Mouse (Mus musculus) midbrain, embryonic 12.5 days (tissue): ENCODE results near the gene Gm45021. TPM values are rescaled to one million over a fixed set of nuclear protein-coding genes. Genes with fewer than 3 reads are reported as not detected.
"Not testable (repeated sequence)": the region's sequence is repeated elsewhere in the genome, so short reads cannot be mapped to it uniquely, and the experiment has no call there.

Experiments used
- ATAC-seq: fragments of 200-750 bp; cut with Nextera tagmentation; 2 replicates; pipeline ENCODE4 v1.8.0; 2017; ENCODE audit warnings: low read depth, moderate TSS enrichment, moderate library complexity; ENCODE audit not compliant: low FRiP score
- H3K27ac ChIP-seq: fragments of 300-500 bp; sonication (generic); replicated peaks from 2 replicates; pipeline ENCODE4 v1.5.1; 2016; ENCODE audit warnings: mild to moderate bottlenecking
- H3K27me3 ChIP-seq: fragments of 300-500 bp; sonication (generic); 2 replicates; pipeline ENCODE4 v1.6.1; 2016; ENCODE audit warnings: mild to moderate bottlenecking
- H3K36me3 ChIP-seq: fragments of 300-500 bp; sonication (generic); 2 replicates; pipeline ENCODE4 v1.6.1; 2016
- H3K4me1 ChIP-seq: fragments of 300-500 bp; sonication (generic); 2 replicates; pipeline ENCODE4 v1.6.1; 2016
- H3K4me2 ChIP-seq: fragments of 300-500 bp; sonication (generic); replicated peaks from 2 replicates; pipeline ENCODE4 v1.6.1; 2016; ENCODE audit warnings: mild to moderate bottlenecking, moderate library complexity
- H3K4me3 ChIP-seq: fragments of 300-500 bp; sonication (generic); 2 replicates; pipeline ENCODE4 v1.5.1; 2016; ENCODE audit warnings: mild to moderate bottlenecking
- H3K9ac ChIP-seq: fragments of 300-500 bp; sonication (generic); replicated peaks from 2 replicates; pipeline ENCODE4 v1.6.1; 2016; ENCODE audit warnings: mild to moderate bottlenecking, moderate library complexity
- H3K9me3 ChIP-seq: fragments of 300-500 bp; sonication (generic); 2 replicates; pipeline ENCODE4 v1.6.1; 2016; ENCODE audit warnings: mild to moderate bottlenecking
- WGBS: fragments of 180-500 bp; shearing (Covaris S2); methylation state at CpG from one replicate; pipeline ENCODE4 v1.1.7; 2016; 5-methylcytosine and 5-hydroxymethylcytosine counted together
- polyA plus RNA-seq: library from polyadenylated mRNA; unstranded; fragments of >200 nt; fragmentation: Nextera tagmentation; extraction: Ambion mirVana; gene quantifications from 2 replicates; pipeline ENCODE4 v1.2.1, GENCODE M21; 2016

Gm45021 gene
- polyA plus RNA-seq, 1 experiment from 2014 or later: not detected

DNA sequence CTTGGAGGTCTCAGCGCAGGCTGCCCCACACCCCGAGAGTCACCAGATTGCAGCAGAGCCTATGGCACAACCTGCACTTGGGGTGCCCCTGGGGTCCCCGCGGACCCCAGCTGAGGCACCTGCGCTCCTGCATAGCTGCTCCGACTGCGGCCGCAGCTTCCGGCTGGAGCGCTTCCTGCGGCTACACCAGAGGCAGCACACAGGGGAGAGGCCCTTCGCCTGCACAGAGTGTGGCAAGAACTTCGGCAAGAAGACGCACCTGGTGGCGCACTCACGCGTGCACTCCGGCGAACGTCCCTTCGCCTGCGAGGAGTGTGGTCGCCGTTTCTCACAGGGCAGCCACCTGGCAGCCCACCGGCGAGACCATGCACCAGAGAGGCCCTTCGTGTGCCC lies 7.8 kb downstream of the Gm45021 start:
- H3K36me3 ChIP-seq: peaks cover 48% of the 10 kb centered on the region
- peaks cover 24% of the 10 kb centered on the region for H3K4me1 ChIP-seq
- H3K27ac ChIP-seq: no peak overlapping the region
- peaks cover 16% of the 10 kb centered on the region for H3K9me3 ChIP-seq
- no peak overlapping the region for H3K9ac ChIP-seq
- WGBS: 96% methylated on average over 27 of the region's 27 CpGs
- no peak overlapping the region for H3K4me3 ChIP-seq
- H3K27me3 ChIP-seq: no peaks in the 10 kb centered on the region
- H3K4me2 ChIP-seq: no peak overlapping the region
- no peak for ATAC-seq

DNA sequence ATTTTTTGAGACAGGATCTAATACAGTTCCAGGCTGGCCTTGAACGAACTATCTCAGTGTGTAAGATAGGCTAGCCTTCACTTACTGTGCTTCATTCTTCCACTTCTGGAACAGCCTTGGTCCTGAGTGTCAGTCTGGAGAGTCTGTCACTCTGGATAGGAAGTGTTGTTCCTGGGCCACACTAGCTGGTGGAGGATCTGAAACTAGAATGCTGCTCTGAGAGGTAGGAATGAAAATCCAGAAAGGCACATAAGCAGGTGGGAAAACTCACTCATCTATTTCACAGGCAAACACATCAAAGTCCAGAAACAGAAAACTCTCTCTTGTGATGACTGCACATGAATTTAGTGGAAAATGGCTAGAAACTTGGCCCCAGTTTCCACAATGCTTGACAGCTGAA lies 11.2 kb downstream of the Gm45021 start:
- Histone ChIP-seq H3K4me2 (no peak overlapping the region), H3K27ac (no peak overlapping the region; the same call in 1 of the 2 replicates), H3K4me3 (no peak overlapping the region), H3K27me3 (no peaks in the 10 kb centered on the region), H3K4me1 (peaks cover 14% of the 10 kb centered on the region), H3K36me3 (peaks cover 47% of the 10 kb centered on the region), H3K9ac (0 out of 2 replicates have a peak overlapping the region, but pooled peaks have one; percentile 84), H3K9me3 (peaks cover 16% of the 10 kb centered on the region)
- 92% methylated on average over 1 of the region's 1 CpGs for WGBS
- ATAC-seq: no peak

- Histone ChIP-seq H3K4me1 (peaks cover 14% of the 10 kb centered on the region), H3K27ac (peak within 1 kb of the TSS; percentile 89), H3K9me3 (peaks cover 12% of the 10 kb centered on the region), H3K27me3 (no peaks in the 10 kb centered on the region), H3K9ac (peak within 1 kb of the TSS; percentile 84), H3K4me2 (peak within 1 kb of the TSS; percentile 73), H3K36me3 (peaks cover 38% of the 10 kb centered on the region), H3K4me3 (peak within 1 kb of the TSS; percentile 71)
- 5% methylated on average over 42 of the region's 42 CpGs for WGBS
- ATAC-seq: peak; percentile 100
These were observed 12.1 kb downstream of the Gm45021 start, which contains the start of gene Zfp775 for GRCm38 (mm10) chr6:48601271-48602079. Zfp775 (plus strand) TSS chr6:48602063.

GRCm38 (mm10) chr6:48602080-48602741 lies 12.8 kb downstream of the Gm45021 start:
- Histone ChIP-seq H3K27me3 (no peaks in the 10 kb centered on the region), H3K9ac (peak overlapping the region; percentile 84), H3K36me3 (peaks cover 31% of the 10 kb centered on the region), H3K27ac (peak overlapping the region; percentile 89), H3K4me2 (peak overlapping the region; percentile 73), H3K4me1 (peaks cover 14% of the 10 kb centered on the region), H3K9me3 (peaks cover 6% of the 10 kb centered on the region), H3K4me3 (peak overlapping the region; percentile 71)
- peak; percentile 83 for ATAC-seq
- 2% methylated on average over 28 of the region's 28 CpGs for whole genome bisulfite sequencing

GRCm38 (mm10) chr6:48608124-48608523 lies 18.7 kb downstream of the Gm45021 start:
- Histone ChIP-seq H3K9ac (no peak overlapping the region), H3K36me3 (peaks cover 10% of the 10 kb centered on the region), H3K27me3 (no peaks in the 10 kb centered on the region), H3K4me2 (no peak overlapping the region), H3K4me1 (no peaks in the 10 kb centered on the region), H3K4me3 (no peak overlapping the region), H3K27ac (no peak overlapping the region), H3K9me3 (no peaks in the 10 kb centered on the region)
- no peak for ATAC-seq
- 75% methylated on average over 2 of the region's 2 CpGs for WGBS

- no peaks in the 10 kb centered on the region for H3K27me3 ChIP-seq
- ATAC-seq: no peak
- H3K4me2 ChIP-seq: no peak overlapping the region
- WGBS: 52% methylated on average over 7 of the region's 7 CpGs
- no peaks in the 10 kb centered on the region for H3K4me1 ChIP-seq
- no peak overlapping the region for H3K9ac ChIP-seq
- H3K9me3 ChIP-seq: no peaks in the 10 kb centered on the region
- H3K36me3 ChIP-seq: peaks cover 24% of the 10 kb centered on the region
- H3K4me3 ChIP-seq: no peak overlapping the region
- no peak overlapping the region for H3K27ac ChIP-seq
These were observed 20.1 kb downstream of the Gm45021 start for GRCm38 (mm10) chr6:48609512-48609911.

GRCm38 (mm10) chr6:48610657-48611056 lies 21.2 kb downstream of the Gm45021 start:
- ATAC-seq: no peak
- Histone ChIP-seq H3K4me2 (no peak overlapping the region), H3K4me1 (no peaks in the 10 kb centered on the region), H3K27me3 (no peaks in the 10 kb centered on the region), H3K9ac (no peak overlapping the region), H3K9me3 (no peaks in the 10 kb centered on the region), H3K27ac (no peak overlapping the region), H3K36me3 (peaks cover 30% of the 10 kb centered on the region), H3K4me3 (no peak overlapping the region)
- WGBS: 87% methylated on average over 3 of the region's 3 CpGs

DNA sequence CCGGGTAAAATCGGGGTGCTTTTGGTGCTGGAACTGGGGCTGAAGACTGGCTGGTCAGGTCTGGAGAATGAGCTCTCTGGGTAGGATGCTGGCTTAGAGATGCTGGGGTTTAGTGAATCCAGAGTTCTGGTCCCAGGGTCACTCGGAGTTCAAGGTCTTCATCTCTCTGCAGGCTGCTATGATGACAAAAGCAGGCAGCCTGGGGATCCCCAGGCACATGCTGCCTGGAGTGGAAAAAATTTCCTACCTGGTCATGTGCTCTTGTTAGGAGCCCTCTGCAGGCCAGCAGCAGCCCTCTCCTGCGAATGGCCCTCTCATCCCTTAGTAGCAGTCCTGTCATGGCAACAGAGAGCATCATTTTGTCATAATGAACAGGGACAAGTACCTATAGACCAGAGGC lies 24.1 kb downstream of the Gm45021 start:
- no peak for ATAC-seq
- Histone ChIP-seq H3K36me3 (peaks cover 42% of the 10 kb centered on the region), H3K27me3 (no peaks in the 10 kb centered on the region), H3K4me3 (no peak overlapping the region), H3K4me2 (no peak overlapping the region), H3K9ac (no peak overlapping the region), H3K9me3 (no peaks in the 10 kb centered on the region), H3K4me1 (no peaks in the 10 kb centered on the region), H3K27ac (no peak overlapping the region)
- 85% methylated on average over 4 of the region's 4 CpGs for WGBS

GRCm38 (mm10) chr6:48614756-48615155 lies 25.3 kb downstream of the Gm45021 start:
- no peaks in the 10 kb centered on the region for H3K4me1 ChIP-seq

GRCm38 (mm10) chr6:48620031-48620430 lies 30.6 kb downstream of the Gm45021 start:
- Histone ChIP-seq H3K4me2 (no peak overlapping the region), H3K36me3 (peaks cover 42% of the 10 kb centered on the region), H3K9ac (no peak overlapping the region), H3K4me3 (no peak overlapping the region), H3K4me1 (no peaks in the 10 kb centered on the region), H3K9me3 (no peaks in the 10 kb centered on the region), H3K27ac (no peak overlapping the region), H3K27me3 (peaks cover 1% of the 10 kb centered on the region; the same call in 1 of the 2 replicates)
- no peak for ATAC-seq
- WGBS: 95% methylated on average over 30 of the region's 30 CpGs

More at GRCm38 (mm10) chr6:48614756-48615155, 25.3 kb downstream of the Gm45021 start:
- Histone ChIP-seq H3K36me3 (peaks cover 50% of the 10 kb centered on the region), H3K27ac (no peak overlapping the region), H3K9me3 (no peaks in the 10 kb centered on the region), H3K4me3 (no peak overlapping the region), H3K27me3 (no peaks in the 10 kb centered on the region), H3K9ac (no peak overlapping the region), H3K4me2 (no peak overlapping the region)
- WGBS: 90% methylated on average over 5 of the region's 5 CpGs
- ATAC-seq: no peak

DNA sequence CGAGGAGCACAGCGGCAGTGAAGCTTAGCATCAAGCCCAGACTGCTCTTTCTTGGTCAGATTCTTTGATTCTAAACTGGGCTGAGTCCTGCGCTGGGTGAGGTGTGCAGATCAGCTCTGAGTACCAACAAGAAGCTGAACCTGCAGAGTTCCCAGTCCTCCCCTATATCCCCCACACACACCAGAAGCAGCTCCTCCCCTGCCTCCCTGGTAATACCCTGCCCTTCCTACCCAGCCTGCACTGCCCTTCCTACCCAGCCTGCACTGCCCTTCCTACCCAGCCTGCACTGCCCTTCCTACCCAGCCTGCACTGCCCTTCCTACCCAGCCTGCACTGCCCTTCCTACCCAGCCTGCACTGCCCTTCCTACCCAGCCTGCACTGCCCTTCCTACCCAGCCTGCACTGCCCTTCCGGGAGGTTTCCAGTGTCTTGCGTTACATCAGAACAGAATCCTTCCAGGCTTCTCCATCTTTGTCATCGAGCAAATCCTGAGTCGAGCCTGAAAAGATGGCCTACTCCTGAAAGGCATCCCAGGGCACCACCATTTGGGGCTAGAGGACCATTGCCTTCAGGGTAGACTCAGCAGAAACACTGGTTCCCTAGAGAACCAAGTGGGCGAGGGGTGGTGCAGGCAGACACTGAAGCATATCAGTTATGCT lies 32.9 kb downstream of the Gm45021 start:
- H3K9me3 ChIP-seq, ATAC-seq, H3K4me3 ChIP-seq, H3K9ac ChIP-seq, H3K4me2 ChIP-seq, H3K27ac ChIP-seq: not testable (repeated sequence)
- peaks cover 36% of the 10 kb centered on the region for H3K36me3 ChIP-seq
- WGBS: 85% methylated on average over 8 of the region's 8 CpGs
- peaks cover 21% of the 10 kb centered on the region for H3K27me3 ChIP-seq
- H3K4me1 ChIP-seq: peaks cover 10% of the 10 kb centered on the region

- Histone ChIP-seq H3K36me3 (peaks cover 29% of the 10 kb centered on the region), H3K4me3 (no peak overlapping the region), H3K27ac (no peak overlapping the region), H3K4me1 (peaks cover 12% of the 10 kb centered on the region), H3K9ac (no peak overlapping the region), H3K27me3 (peaks cover 32% of the 10 kb centered on the region), H3K9me3 (no peaks in the 10 kb centered on the region), H3K4me2 (no peak overlapping the region)
- ATAC-seq: no peak
- WGBS: 22% methylated on average over 1 of the region's 1 CpGs
These were observed 34.0 kb downstream of the Gm45021 start for GRCm38 (mm10) chr6:48623460-48623859.
